ENCODE assay signal across 24 mouse cellular contexts in the genomic region with DNA sequence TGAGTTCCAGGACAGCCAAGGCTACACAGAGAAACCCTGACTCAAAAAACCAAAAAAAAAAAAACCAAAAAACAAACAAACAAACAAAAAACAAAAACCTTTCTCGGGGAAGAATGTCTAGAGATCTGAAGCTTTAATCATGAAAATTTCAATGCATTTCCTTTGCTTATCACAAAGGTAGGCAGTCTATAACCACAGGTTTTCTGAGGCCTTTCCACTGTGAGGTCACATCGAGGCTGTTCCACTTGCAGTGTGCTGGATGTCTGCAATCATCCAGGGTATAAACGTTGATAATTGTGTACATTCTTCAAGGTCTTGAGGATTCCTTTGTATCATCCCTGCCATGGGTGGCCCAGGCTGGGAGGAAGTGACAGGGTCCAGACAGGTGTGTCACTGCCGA.
"Had no signal": no experiment of that assay in that cellular context is flagged by ENCODE, and none has a peak within 500 bp of the region (broad histone marks: within the 10 kb centered on the region; RNA-seq: fewer than 3 reads in every experiment).

No protein-coding gene starts in this region.

- H3K27me3 ChIP-seq: heart, embryonic 13.5 days; heart, embryonic 15.5 days; hindbrain, embryonic 13.5 days; hindbrain, embryonic 15.5 days; intestine, embryonic 15.5 days; limb, embryonic 12.5 days; liver, embryonic 13.5 days had no signal

- H3K4me3 ChIP-seq: heart, embryonic 10.5 days; heart, embryonic 13.5 days; heart, embryonic 15.5 days; hindbrain, embryonic 13.5 days; hindbrain, embryonic 15.5 days; intestine, embryonic 15.5 days; layer of hippocampus, adult 2 months; limb, embryonic 10.5 days; limb, embryonic 12.5 days; liver, embryonic 13.5 days had no signal

- H3K4me1 ChIP-seq: heart, embryonic 13.5 days; heart, embryonic 15.5 days; hindbrain, embryonic 13.5 days; hindbrain, embryonic 15.5 days; intestine, embryonic 15.5 days; liver, embryonic 13.5 days had no signal

- ATAC-seq: hindbrain, postnatal 0 days; intestine, embryonic 15.5 days; intestine, postnatal 0 days had no signal

- H3K27ac ChIP-seq: heart, embryonic 10.5 days; heart, embryonic 13.5 days; heart, embryonic 15.5 days; hindbrain, embryonic 13.5 days; hindbrain, embryonic 15.5 days; hindbrain, postnatal 0 days; intestine, embryonic 15.5 days; layer of hippocampus, adult 2 months; limb, embryonic 10.5 days; limb, embryonic 12.5 days; liver, embryonic 13.5 days had no signal

- DNase-seq: gastrocnemius, postnatal 14 days; gastrocnemius, postnatal 36 days; heart, adult 18-20 months; heart, postnatal 14 days; heart, postnatal 36 days; kidney, adult 18-20 months; kidney, adult 8-10 months; kidney, postnatal 10 days; kidney, postnatal 25 days; kidney, postnatal 4 days; layer of hippocampus, postnatal 36 days; liver; liver, embryonic 13.5 days had no signal

- H3K36me3 ChIP-seq: heart, embryonic 10.5 days; heart, embryonic 13.5 days; heart, embryonic 15.5 days; hindbrain, embryonic 13.5 days; hindbrain, embryonic 15.5 days; intestine, embryonic 15.5 days; limb, embryonic 10.5 days; limb, embryonic 12.5 days; liver, embryonic 13.5 days had no signal
